Mouse (Mus musculus) fibroblast of lung, adult 2 months (primary cell): ENCODE data around the gene Frmd8.

Experiments used
- DNase-seq: peaks from one replicate; pipeline ENCODE4 v3.0.0-alpha.2; 2011; ENCODE audit warnings: low read depth

The Frmd8 gene

GRCm38 (mm10) chr19:5849843-5850527 lies 25.1 kb downstream of the Frmd8 start:
- peak; percentile 81 for DNase-seq

- DNase-seq: peak; percentile 14
Observed at GRCm38 (mm10) chr19:5848826-5849672, 26.0 kb downstream of the Frmd8 start.

- peak; percentile 85 for DNase-seq
Observed at GRCm38 (mm10) chr19:5848032-5848825, 26.8 kb downstream of the Frmd8 start.

- peak; percentile 19 for DNase-seq
Observed at GRCm38 (mm10) chr19:5847306-5847796, 27.7 kb downstream of the Frmd8 start.

GRCm38 (mm10) chr19:5846557-5847305 lies 28.3 kb downstream of the Frmd8 start:
- DNase-seq: peak; percentile 98

- peak; percentile 35 for DNase-seq
Observed at GRCm38 (mm10) chr19:5846154-5846553, 28.9 kb downstream of the Frmd8 start.

GRCm38 (mm10) chr19:5845319-5846135 lies 29.5 kb downstream of the Frmd8 start:
- DNase-seq: peak; percentile 95

GRCm38 (mm10) chr19:5844831-5845318 lies 30.2 kb downstream of the Frmd8 start:
- no peak for DNase-seq

- no peak for DNase-seq
Observed at GRCm38 (mm10) chr19:5843781-5844691, 31.0 kb downstream of the Frmd8 start.

- peak; percentile 22 for DNase-seq
Observed at GRCm38 (mm10) chr19:5842785-5843730, 32.0 kb downstream of the Frmd8 start.

GRCm38 (mm10) chr19:5841999-5842784 lies 32.9 kb downstream of the Frmd8 start:
- peak; percentile 39 for DNase-seq

- peak; percentile 59 for DNase-seq
Observed at GRCm38 (mm10) chr19:5841389-5841946, 33.6 kb downstream of the Frmd8 start.

GRCm38 (mm10) chr19:5840890-5841388 lies 34.1 kb downstream of the Frmd8 start:
- no peak for DNase-seq

- no peak for DNase-seq
Observed at GRCm38 (mm10) chr19:5840086-5840889, 34.8 kb downstream of the Frmd8 start.

- no peak for DNase-seq
Observed at GRCm38 (mm10) chr19:5839317-5840085, 35.6 kb downstream of the Frmd8 start.
